Mouse (Mus musculus): ENCODE results near the gene Fam71f2. TPM values are rescaled to one million over a fixed set of nuclear protein-coding genes. Genes with fewer than 3 reads are reported as not detected.

The Fam71f2 gene
- total RNA-seq, 2 experiments from 2014 or later: 0.20 to 0.21 TPM

GRCm38 (mm10) chr6:29326961-29327360 is 47.6 kb downstream of the Fam71f2 start:
- intact Hi-C loops (cut with DNase I; ENCODE audit: low total_unique reads): no loop called here
- no peak for DNase-seq

GRCm38 (mm10) chr6:29329514-29329913 is 50.1 kb downstream of the Fam71f2 start:
- DNase-seq: no peak
- intact Hi-C loops (cut with DNase I; ENCODE audit: low total_unique reads): no loop called here

Other genes with a start within 250 kb of the Fam71f2 start
- under 1 TPM; 0.16 to 0.51 TPM for gene Lep, start 219.4 kb upstream of the Fam71f2 start, total RNA-seq (2021)
- gene Rbm28, start 114.6 kb upstream of the Fam71f2 start, total RNA-seq (2021): 10 to 100 TPM; 13.6 to 13.8 TPM
- under 1 TPM; 0.64 to 0.88 TPM for gene Prrt4, start 100.0 kb upstream of the Fam71f2 start, total RNA-seq (2021)
- gene Impdh1, start 63.2 kb upstream of the Fam71f2 start, total RNA-seq (2021): 10 to 100 TPM; 20.2 to 23.8 TPM
- gene Hilpda, start 7.1 kb upstream of the Fam71f2 start, total RNA-seq (2021): 1 to 10 TPM; 5.3 to 5.4 TPM
- gene Fam71f1, start 39.5 kb downstream of the Fam71f2 start, total RNA-seq (2021): not detected
- 100 to 1,000 TPM; 121 to 131 TPM for gene Calu, start 68.5 kb downstream of the Fam71f2 start, total RNA-seq (2021)
- gene Opn1sw, start 108.9 kb downstream of the Fam71f2 start, total RNA-seq (2021): under 1 TPM; 0.09 to 0.14 TPM
- 10 to 100 TPM in 1 of 2 experiments, 1 to 10 TPM in 1; 9.6 to 13.2 TPM for gene Ccdc136, start 116.7 kb downstream of the Fam71f2 start, total RNA-seq (2021)
- 100 to 1,000 TPM; 267 to 438 TPM for gene Flnc, start 153.7 kb downstream of the Fam71f2 start, total RNA-seq (2021)
- 10 to 100 TPM; 97.8 to 99.2 TPM for gene Atp6v1f, start 188.1 kb downstream of the Fam71f2 start, total RNA-seq (2021)
- not detected for gene Atp6v1fnb, start 191.8 kb downstream of the Fam71f2 start, total RNA-seq (2021)
- 10 to 100 TPM; 12.4 to 13.8 TPM for gene Kcp, start 228.4 kb downstream of the Fam71f2 start, total RNA-seq (2021)
- gene Irf5, start 247.0 kb downstream of the Fam71f2 start, total RNA-seq (2021): 1 to 10 TPM; 1.0 to 1.8 TPM

Measured in gastrocnemius, postnatal 14 days (tissue).